Mouse (Mus musculus): ENCODE results near the gene Prkg2. TPM values are rescaled to one million over a fixed set of nuclear protein-coding genes. Genes with fewer than 3 reads are reported as not detected.

Gene Prkg2
- total RNA-seq, 2 experiments from 2014 or later, result 1.9 to 2.7 TPM

GRCm38 (mm10) chr5:98981304-98981703 lies 55.8 kb downstream of the Prkg2 start:
- no peak for DNase-seq (ENCODE audit: low spot score in 2 of 2)

- no peak for DNase-seq (ENCODE audit: low spot score in 2 of 2)
These were observed 58.8 kb downstream of the Prkg2 start for GRCm38 (mm10) chr5:98978316-98978715.

- DNase-seq (ENCODE audit: low spot score in 2 of 2), result no peak
These were observed 61.1 kb downstream of the Prkg2 start for GRCm38 (mm10) chr5:98975877-98976672.

DNA sequence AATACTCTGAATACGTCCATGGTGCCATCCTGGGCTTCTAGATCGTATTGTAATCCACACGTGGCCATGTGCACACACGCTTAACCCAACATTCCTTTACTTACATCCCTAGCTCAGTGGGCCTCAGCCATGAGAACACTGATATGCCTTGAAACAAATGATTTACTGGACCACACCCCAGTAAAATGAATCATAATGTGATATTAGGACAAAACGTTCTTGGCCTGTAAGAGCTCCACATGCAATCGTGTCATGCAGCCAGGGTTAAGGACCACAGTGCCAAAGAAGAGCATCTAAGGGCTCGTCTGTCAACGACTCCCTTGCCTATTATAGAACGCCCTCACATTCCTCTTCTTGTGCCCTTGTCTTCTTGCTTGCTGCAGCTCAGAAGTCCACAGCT lies 70.5 kb downstream of the Prkg2 start:
- no peak for DNase-seq (ENCODE audit: low spot score in 2 of 2)

DNA sequence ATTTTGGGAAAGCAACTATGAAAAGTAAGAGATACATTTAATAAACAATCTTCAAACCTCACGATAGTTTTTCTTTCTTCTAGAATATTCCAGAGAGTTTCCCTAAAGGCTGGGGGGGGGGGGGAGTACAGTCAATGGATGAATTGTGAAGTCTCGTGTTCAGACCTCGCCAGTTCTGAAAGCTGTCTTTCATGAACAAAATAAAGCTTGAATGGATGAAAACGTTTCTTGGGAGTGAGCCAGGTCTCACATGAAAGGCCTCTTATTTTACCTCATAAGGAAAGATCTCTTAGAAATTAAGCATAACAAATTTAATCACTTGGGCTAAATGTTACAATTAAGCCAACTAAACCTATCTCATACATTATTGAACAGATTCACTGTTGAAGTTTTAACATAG lies 72.0 kb downstream of the Prkg2 start:
- DNase-seq (ENCODE audit: low spot score in 2 of 2), result no peak

GRCm38 (mm10) chr5:98964367-98964766 lies 72.8 kb downstream of the Prkg2 start:
- no peak for DNase-seq (ENCODE audit: low spot score in 2 of 2)

GRCm38 (mm10) chr5:98962472-98962871 lies 74.7 kb downstream of the Prkg2 start:
- DNase-seq (ENCODE audit: low spot score in 2 of 2), result no peak

GRCm38 (mm10) chr5:98955576-98955975 lies 81.6 kb downstream of the Prkg2 start:
- DNase-seq (ENCODE audit: low spot score in 2 of 2), result no peak

DNA sequence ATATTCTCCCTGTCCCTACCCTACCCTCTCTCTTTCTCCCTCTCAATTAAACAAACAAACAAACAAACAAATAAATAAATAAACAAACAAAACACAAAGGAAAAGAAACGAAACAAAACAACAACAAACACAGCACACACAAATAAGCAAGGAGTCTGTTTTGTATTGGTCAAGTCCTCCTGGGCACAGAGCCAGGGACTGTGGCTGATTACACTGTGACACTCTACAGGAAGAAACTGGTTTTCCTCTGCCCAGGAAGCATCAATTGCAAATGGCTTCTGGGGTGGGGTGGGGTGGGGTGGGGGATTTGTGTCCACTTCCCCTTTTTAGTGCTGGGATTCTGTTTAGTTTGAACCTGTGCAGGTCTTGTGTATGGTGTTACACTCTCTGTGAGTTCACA lies 83.8 kb downstream of the Prkg2 start:
- no peak for DNase-seq (ENCODE audit: low spot score in 2 of 2)

- DNase-seq (ENCODE audit: low spot score in 2 of 2), result no peak
These were observed 85.6 kb downstream of the Prkg2 start for GRCm38 (mm10) chr5:98951566-98951965.

DNA sequence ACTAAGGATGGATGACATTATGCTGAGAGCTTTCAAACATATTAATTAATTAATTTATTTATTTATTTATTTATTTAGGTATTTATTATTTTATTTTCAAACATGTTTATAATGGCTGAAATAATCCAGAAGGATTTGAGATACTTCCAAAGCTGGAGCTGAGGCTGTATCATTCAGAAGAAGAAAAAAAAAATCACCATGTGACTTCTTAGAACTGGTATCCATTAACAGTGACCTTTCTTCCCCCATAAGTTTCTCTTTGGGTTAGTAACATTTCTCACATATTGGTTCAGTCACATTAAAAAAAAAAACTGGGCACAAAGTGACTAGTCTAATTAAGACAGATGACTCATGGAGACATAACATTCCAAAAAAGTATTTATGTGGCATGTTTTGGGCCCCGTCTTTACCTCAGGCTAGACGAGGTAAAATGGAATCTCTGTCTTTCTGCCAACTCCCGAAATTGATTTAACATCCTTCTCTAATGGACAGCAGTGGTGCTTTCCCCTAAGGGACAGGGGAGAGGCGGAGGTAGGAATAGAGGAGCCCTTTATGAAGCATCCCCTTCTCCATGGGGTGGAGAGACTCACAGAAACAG lies 86.6 kb downstream of the Prkg2 start:
- no peak for DNase-seq (ENCODE audit: low spot score in 2 of 2)

DNA sequence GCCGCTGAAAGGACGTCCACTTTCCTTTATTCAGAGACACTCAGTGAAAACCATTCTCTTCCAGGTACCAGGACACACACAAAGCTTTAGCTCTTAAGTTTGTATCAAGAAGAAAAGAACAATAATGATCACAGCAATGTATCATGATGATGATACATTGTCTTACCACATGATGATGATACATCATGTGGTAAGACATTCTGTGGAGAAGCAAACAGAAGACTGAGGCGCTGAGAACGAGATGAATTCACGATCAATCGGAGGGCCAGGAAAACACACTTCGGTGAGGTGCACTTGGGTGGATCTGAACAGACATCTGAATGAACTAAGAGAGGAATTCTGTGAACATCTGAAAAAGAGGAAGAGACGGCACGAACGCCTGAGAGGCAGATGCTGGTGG lies 87.4 kb downstream of the Prkg2 start:
- no peak for DNase-seq (ENCODE audit: low spot score in 2 of 2)

GRCm38 (mm10) chr5:98946656-98947055 lies 90.5 kb downstream of the Prkg2 start:
- DNase-seq (ENCODE audit: low spot score in 2 of 2), result no peak

DNA sequence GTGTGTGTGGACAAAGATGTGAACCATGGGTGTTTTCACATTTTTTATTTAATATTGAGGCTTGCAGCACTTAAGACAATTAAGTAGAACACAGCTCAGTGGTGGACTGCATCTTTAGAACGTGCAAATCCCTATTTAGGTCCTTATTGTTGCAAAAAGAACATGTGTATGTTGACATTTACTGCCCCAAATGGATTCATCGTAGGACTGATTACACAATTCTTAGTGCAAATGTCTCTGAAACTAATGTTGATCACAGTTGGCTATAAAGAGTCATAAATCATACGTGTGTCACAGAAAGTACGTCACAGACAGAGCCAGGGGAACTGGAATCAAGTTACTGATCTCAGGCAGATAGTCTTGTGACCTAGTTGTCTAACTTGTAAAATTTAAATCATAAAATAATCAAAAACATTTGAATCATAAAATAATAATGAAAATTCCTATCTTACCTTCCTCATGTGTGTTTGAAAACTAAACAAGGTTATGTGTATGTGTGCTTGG lies 91.0 kb downstream of the Prkg2 start:
- DNase-seq (ENCODE audit: low spot score in 2 of 2), result no peak

DNA sequence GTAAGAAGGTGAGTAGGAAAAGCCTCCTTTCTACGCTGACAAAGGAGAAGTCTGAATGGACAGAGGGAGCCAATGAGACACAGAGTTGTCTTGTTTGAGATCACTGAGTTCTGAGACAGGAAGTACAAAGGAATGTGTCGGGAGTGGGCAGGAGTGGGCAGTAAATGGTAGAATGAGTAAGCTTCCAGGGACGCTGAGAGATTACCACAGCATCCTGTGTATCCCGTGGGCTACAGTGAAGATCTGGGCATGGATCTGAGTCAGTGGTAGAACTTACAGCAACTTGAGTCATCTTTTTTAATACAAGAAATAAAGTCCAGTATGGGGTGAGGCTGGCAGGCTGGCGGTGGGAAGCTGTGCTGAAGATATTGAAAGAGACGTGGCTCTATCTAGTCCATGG lies 93.4 kb downstream of the Prkg2 start:
- no peak for DNase-seq (ENCODE audit: low spot score in 2 of 2)

GRCm38 (mm10) chr5:98940731-98941130 lies 96.4 kb downstream of the Prkg2 start:
- no peak for DNase-seq (ENCODE audit: low spot score in 2 of 2)

- no peak for DNase-seq (ENCODE audit: low spot score in 2 of 2)
These were observed 97.4 kb downstream of the Prkg2 start for GRCm38 (mm10) chr5:98939631-98940208.

DNA sequence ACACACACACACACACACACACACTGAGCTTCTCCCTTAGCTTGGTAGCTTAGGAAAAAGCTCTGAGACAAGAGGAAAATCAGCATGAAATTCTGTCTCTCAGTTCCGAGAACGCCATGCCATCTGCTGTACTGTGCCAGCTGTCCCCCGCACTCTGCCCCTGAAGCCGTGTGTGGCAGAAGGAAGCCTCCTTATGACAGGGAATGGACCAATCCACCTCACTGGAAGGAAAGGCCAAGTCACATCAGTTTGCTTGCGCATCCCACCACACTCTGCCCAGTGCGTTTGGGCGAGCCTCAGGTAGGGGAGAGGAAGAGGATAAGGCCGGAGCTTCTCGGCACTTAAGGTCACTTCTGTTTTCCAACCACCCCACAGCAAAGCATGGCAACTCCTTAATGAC lies 98.0 kb downstream of the Prkg2 start:
- DNase-seq (ENCODE audit: low spot score in 2 of 2), result no peak

GRCm38 (mm10) chr5:98937879-98938278 lies 99.3 kb downstream of the Prkg2 start:
- DNase-seq (ENCODE audit: low spot score in 2 of 2), result no peak

GRCm38 (mm10) chr5:98936650-98937049 lies 100.5 kb downstream of the Prkg2 start:
- no peak for DNase-seq (ENCODE audit: low spot score in 2 of 2)

DNA sequence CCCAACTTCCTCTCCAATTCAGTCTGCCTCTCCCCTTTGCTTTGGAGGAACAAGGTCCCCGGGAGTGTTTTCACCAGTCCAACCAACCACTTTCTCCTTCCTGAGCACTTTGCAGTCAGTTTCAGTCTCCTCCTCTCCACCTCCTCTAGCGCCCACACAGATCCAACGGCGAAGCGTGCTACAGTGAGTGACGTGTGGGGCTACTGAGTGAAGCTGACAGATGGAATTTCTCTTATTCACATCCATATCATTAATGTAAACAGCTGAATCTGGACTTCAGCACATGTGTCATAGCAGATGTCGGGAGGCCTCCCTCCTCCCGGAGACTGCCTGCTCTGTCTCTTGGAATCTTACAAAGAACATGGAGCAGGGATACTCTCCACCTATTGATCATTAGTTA lies 101.2 kb downstream of the Prkg2 start:
- DNase-seq (ENCODE audit: low spot score in 2 of 2), result no peak

GRCm38 (mm10) chr5:98922921-98923320 lies 114.2 kb downstream of the Prkg2 start:
- no peak for DNase-seq (ENCODE audit: low spot score in 2 of 2)
